Mouse (Mus musculus) heart, adult 8-10 months (tissue): ENCODE data around the gene Rab36. TPM values are rescaled to one million over a fixed set of nuclear protein-coding genes. Genes with fewer than 3 reads are reported as not detected.

ENCODE experiments used
- DNase-seq: peaks from one replicate; pipeline ENCODE4 v3.0.0; 2022; ENCODE audit warnings: low spot score
- total RNA-seq, 4 experiments: library from RNA; stranded (reverse); gene quantifications; 2 replicates each; pipeline ENCODE4 v1.2.4; 2022

Gene Rab36
- total RNA-seq, 4 experiments from 2014 or later = 0.46 to 0.97 (median 0.77) TPM

GRCm38 (mm10) chr10:75068624-75069328, 31.9 kb downstream of the Rab36 start:
- DNase-seq = no peak

GRCm38 (mm10) chr10:75070281-75070976, 33.6 kb downstream of the Rab36 start:
- DNase-seq = no peak

DNA sequence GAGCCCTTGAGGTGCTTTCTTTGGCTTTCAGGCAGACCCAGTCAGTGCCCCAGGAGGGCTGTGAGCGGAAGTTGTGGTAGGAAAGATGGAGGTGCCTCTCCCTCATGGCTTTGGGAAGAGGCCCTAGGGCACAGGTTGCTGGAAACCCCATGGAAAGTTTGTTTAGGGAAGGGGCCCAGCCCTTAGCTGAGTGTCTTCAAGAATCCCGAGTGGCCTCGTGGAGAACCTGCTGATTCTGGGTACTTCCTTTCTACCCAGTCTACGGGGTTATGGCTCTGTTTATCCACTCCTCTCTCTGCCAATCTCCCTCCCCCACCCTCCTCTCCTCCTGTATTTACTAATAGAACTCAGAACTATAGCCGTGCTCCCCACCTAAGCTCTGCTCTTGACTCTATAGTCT, 38.8 kb downstream of the Rab36 start:
- DNase-seq = no peak

GRCm38 (mm10) chr10:75078174-75079128, 41.6 kb downstream of the Rab36 start:
- DNase-seq = no peak

GRCm38 (mm10) chr10:75085330-75085729, 48.5 kb downstream of the Rab36 start:
- no peak for DNase-seq

DNA sequence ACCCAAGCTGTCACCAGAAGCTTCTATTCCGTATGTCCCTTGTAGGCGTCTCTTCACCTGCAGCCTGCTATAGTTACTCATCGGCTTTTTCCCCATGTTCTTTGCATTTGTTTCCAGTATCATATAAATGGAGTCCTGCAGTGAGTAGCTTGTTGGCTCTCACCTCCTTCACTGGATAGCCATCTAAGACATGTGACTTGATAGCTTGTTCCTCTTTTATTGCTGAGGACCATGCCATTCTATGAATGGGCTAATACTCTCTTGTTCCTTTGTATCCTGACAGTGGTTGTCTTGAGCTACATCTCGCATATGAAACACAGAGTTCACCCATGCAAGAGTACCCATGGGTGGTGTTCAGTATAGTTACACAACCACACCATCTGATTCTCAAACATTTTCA, 51.6 kb downstream of the Rab36 start:
- no peak for DNase-seq

- peak; percentile 60 for DNase-seq
Observed at GRCm38 (mm10) chr10:75091478-75092152, 54.8 kb downstream of the Rab36 start.

GRCm38 (mm10) chr10:75093252-75093987, 56.6 kb downstream of the Rab36 start:
- DNase-seq = no peak

GRCm38 (mm10) chr10:75094338-75094737, 57.5 kb downstream of the Rab36 start:
- DNase-seq = no peak

GRCm38 (mm10) chr10:75095216-75095615, 58.4 kb downstream of the Rab36 start:
- no peak for DNase-seq

- no peak for DNase-seq
Observed at GRCm38 (mm10) chr10:75098446-75099183, 61.8 kb downstream of the Rab36 start.

DNA sequence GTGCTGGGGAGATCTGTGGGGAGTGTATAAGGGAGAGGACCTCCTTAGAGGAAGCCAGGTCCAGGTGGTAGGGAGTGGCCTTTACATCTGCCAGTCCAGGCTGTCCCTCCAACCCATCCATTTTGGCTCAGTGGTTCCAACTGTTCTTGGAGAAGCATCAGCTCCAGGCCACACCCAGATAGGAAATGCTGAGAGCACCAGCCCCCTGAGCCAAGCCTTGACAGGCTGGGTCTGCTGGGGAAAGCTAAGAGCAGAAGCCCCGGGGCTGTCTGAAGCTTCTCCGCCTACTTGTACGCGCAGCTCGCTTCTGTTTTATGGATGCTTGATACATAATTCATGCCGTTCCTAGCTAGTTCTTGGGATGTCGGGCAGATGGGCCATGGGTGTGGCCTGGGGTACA, 63.4 kb downstream of the Rab36 start:
- no peak for DNase-seq

DNA sequence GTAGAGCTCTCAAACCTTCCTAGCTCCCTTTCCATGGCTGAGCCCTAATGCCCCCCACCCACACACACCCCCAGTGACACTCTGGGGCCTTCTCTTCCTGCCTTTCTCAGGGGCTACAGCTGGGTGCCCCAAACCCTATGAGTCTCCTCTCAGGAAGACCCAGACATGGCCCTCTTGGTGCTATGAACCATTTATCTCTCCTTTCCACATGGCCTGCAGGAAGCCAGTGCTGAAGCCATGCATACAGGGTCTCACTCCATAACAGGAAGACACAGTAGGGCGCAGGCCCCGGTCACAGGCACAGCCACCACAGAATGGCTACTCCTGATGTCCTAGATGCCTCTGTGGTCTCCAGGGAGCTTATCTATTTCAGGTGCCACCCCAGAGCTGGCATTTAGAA, 66.6 kb downstream of the Rab36 start:
- no peak for DNase-seq

Other genes starting within 250 kb of the Rab36 start
- 1 to 10 TPM in 3 of 4 experiments, under 1 TPM in 1; 0.98 to 1.7 (median 1.1) TPM for gene Gnaz, start 69.9 kb upstream of the Rab36 start, total RNA-seq
- not detected for gene Rsph14, start 4.5 kb upstream of the Rab36 start, total RNA-seq
- 10 to 100 TPM in 2 of 4 experiments, 1 to 10 TPM in 2; 8.0 to 13.3 (median 9.5) TPM for gene Bcr, start 23.5 kb downstream of the Rab36 start, total RNA-seq
- gene Specc1l, start 175.0 kb downstream of the Rab36 start, total RNA-seq = 10 to 100 TPM; 41.2 to 50.7 (median 45.0) TPM